Mouse (Mus musculus): ENCODE results near the gene Bmp8b. TPM values are rescaled to one million over a fixed set of nuclear protein-coding genes. Genes with fewer than 3 reads are reported as not detected.

Gene Bmp8b
- polyA plus RNA-seq, 1 experiment from 2014 or later: 0.25 TPM

DNA sequence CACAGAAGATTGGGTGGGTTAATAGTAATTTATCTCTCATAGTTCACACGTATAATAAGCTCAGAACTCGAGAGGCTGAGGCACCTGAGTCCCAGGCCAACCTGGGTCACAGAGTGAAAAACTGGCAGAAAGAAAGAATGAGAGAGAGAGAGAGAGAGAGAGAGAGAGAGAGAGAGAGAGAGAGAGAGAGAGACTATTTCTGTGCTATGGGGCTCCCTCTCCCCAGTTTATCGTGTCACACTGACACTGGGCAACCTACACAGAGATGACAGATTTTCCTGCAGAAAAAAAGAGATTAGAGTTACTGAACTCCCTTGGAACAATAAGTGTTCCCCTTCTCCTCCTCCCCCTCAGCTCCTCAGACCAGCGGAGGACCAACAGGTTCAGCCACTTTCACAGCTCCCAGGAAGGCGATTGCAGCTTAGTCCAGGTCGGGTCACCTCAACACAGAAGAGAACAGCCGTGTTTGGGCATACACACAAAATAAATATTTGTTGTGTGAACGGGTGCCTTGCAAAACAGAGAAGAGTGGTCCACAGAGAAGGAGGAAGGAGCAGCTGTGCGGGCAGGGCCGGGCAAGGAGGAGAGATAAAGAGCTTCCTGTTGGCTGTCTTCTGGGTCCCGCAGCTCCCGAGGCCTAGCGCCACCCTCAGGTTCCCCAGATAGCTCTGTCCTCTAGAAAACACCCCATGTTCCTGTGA lies 33.5 kb upstream of the Bmp8b start:
- Histone ChIP-seq H3K4me3 (ENCODE audit: low read depth, low read length) (no peak overlapping the region), H3K27ac (replicated peaks) (0 out of 2 replicates have a peak overlapping the region, but pooled peaks have one; percentile 13), H3K27me3 (ENCODE audit: control insufficient read depth, insufficient read depth, low read length) (no peaks in the 10 kb centered on the region), H3K4me2 (replicated peaks; ENCODE audit: low read depth) (peak overlapping the region; percentile 23; the same call in 1 of the 2 replicates), H3K36me3 (ENCODE audit: control insufficient read depth, insufficient read depth, low read length) (no peaks in the 10 kb centered on the region), H3K4me1 (replicated peaks; ENCODE audit: control insufficient read depth, insufficient read depth) (no peaks in the 10 kb centered on the region), H3K9me3 (ENCODE audit: control insufficient read depth, low read length) (no peaks in the 10 kb centered on the region), H3K9ac (ENCODE audit: low read length) (no peak overlapping the region)
- TF ChIP-seq CTCF (IDR thresholded peaks at IDR 0.05; ENCODE audit: low read depth): peak; percentile 69
- no peak for TF ChIP-seq EP300 (optimal IDR thresholded peaks at IDR 0.05)
- DNase-seq (ENCODE audit: low spot score): peak; percentile 82
- WGBS: 6% methylated on average over 13 of the region's 13 CpGs
- peak; percentile 89 for ATAC-seq (ENCODE audit: low FRiP score, low TSS enrichment)

GRCm38 (mm10) chr4:123076928-123077327 lies 28.0 kb upstream of the Bmp8b start:
- Histone ChIP-seq H3K9ac (ENCODE audit: low read length) (no peak overlapping the region), H3K27me3 (ENCODE audit: control insufficient read depth, insufficient read depth, low read length) (no peaks in the 10 kb centered on the region), H3K4me1 (replicated peaks; ENCODE audit: control insufficient read depth, insufficient read depth) (no peaks in the 10 kb centered on the region), H3K9me3 (ENCODE audit: control insufficient read depth, low read length) (no peaks in the 10 kb centered on the region), H3K4me2 (replicated peaks; ENCODE audit: low read depth) (no peak overlapping the region), H3K36me3 (ENCODE audit: control insufficient read depth, insufficient read depth, low read length) (no peaks in the 10 kb centered on the region), H3K4me3 (ENCODE audit: low read depth, low read length) (no peak overlapping the region), H3K27ac (replicated peaks) (no peak overlapping the region; the same call in 1 of the 2 replicates)
- ATAC-seq (ENCODE audit: low FRiP score, low TSS enrichment): no peak
- DNase-seq (ENCODE audit: low spot score): peak; percentile 31
- TF ChIP-seq EP300 (optimal IDR thresholded peaks at IDR 0.05) (no peak), CTCF (IDR thresholded peaks at IDR 0.05; ENCODE audit: low read depth) (no peak)
- 38% methylated on average over 8 of the region's 8 CpGs for WGBS

DNA sequence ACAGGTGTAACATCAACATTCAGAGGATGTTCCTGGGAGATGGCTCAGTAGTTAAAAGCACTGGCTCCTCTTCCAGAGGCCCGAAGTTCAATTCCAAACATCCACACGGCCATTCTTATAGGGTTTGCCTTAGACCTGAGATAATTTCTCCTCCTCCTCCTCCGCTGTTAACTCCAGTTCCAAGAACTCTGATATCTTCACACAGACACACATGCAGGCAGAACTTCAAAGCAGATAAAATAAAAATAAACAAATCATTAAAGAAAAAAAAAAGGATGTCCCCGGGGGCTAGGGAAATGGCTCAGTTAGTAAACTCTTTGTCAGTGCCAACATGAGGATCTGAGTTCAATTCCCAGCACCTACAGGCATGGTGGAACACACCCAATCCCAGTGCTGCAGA lies 26.7 kb upstream of the Bmp8b start:
- 63% methylated on average over 4 of the region's 4 CpGs for WGBS

GRCm38 (mm10) chr4:123080791-123081190 lies 24.2 kb upstream of the Bmp8b start:
- WGBS: 22% methylated on average over 13 of the region's 13 CpGs
- H3K27ac ChIP-seq (replicated peaks): peak overlapping the region; percentile 63; the same call in 1 of the 2 replicates
- H3K4me3 ChIP-seq (ENCODE audit: low read depth, low read length): no peak overlapping the region
- no peaks in the 10 kb centered on the region for H3K27me3 ChIP-seq (ENCODE audit: control insufficient read depth, insufficient read depth, low read length)
- H3K4me2 ChIP-seq (replicated peaks; ENCODE audit: low read depth): no peak overlapping the region
- H3K4me1 ChIP-seq (replicated peaks; ENCODE audit: control insufficient read depth, insufficient read depth): no peaks in the 10 kb centered on the region
- no peak overlapping the region for H3K9ac ChIP-seq (ENCODE audit: low read length)
- TF ChIP-seq CTCF (IDR thresholded peaks at IDR 0.05; ENCODE audit: low read depth) (no peak), EP300 (optimal IDR thresholded peaks at IDR 0.05) (no peak)
- peak; percentile 69 for ATAC-seq (ENCODE audit: low FRiP score, low TSS enrichment)
- peak; percentile 93 for DNase-seq (ENCODE audit: low spot score)
- no peaks in the 10 kb centered on the region for H3K9me3 ChIP-seq (ENCODE audit: control insufficient read depth, low read length)
- no peaks in the 10 kb centered on the region for H3K36me3 ChIP-seq (ENCODE audit: control insufficient read depth, insufficient read depth, low read length)

More for the DNA sequence above, 26.7 kb upstream of the Bmp8b start:
- Histone ChIP-seq H3K4me2 (replicated peaks; ENCODE audit: low read depth) (no peak overlapping the region), H3K9ac (ENCODE audit: low read length) (no peak overlapping the region), H3K27me3 (ENCODE audit: control insufficient read depth, insufficient read depth, low read length) (no peaks in the 10 kb centered on the region), H3K27ac (replicated peaks) (no peak overlapping the region), H3K4me3 (ENCODE audit: low read depth, low read length) (no peak overlapping the region), H3K4me1 (replicated peaks; ENCODE audit: control insufficient read depth, insufficient read depth) (no peaks in the 10 kb centered on the region), H3K9me3 (ENCODE audit: control insufficient read depth, low read length) (no peaks in the 10 kb centered on the region), H3K36me3 (ENCODE audit: control insufficient read depth, insufficient read depth, low read length) (no peaks in the 10 kb centered on the region)
- ATAC-seq (ENCODE audit: low FRiP score, low TSS enrichment) (no peak), DNase-seq (ENCODE audit: low spot score) (no peak)
- no peak for TF ChIP-seq EP300 (optimal IDR thresholded peaks at IDR 0.05)
- no peak for TF ChIP-seq CTCF (IDR thresholded peaks at IDR 0.05; ENCODE audit: low read depth)

DNA sequence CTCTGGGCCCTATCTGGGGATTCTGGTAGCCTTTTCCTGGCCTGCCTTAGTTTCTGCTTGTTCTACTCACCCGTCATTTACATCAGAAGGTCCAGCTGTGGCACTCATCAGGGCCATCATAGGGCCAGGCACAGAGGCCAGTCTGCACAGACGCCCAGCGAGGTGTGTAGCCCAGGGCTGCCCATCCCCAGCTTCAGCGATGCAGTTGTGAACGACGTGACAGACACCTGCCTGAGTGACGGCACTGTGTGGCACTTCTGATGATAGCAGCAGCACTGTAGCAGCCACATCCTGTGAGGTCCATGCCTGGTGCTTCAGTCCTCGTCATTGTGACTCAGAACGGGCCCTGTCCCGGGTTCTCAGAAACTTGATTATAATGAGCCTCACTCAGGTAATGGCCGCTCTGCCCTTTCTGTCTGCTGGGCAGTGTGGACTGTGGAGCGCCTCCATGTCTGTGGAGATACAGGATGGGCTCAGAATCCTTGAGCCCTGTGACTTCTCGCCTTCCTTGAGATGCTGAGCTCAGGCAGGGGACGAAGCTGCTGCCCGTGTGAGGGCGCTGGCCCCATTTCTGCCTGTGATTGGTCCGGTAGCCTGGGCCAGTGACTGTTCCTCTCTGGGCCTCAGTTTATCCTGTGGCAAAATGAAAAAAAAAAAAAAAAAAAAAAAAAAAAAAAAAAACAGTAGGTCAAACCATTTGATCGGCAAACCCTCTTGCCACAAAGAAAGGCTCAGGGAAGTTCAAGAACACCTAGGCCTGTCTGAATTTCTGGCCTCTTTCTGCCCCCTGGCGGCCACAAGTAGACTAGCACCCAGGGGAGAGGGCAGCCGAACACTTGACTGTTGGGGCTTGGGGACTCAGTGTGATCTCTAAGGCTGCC lies 22.4 kb upstream of the Bmp8b start:
- H3K4me3 ChIP-seq (ENCODE audit: low read depth, low read length): no peak overlapping the region
- H3K4me2 ChIP-seq (replicated peaks; ENCODE audit: low read depth): no peak overlapping the region
- no peak overlapping the region for H3K9ac ChIP-seq (ENCODE audit: low read length)
- H3K36me3 ChIP-seq (ENCODE audit: control insufficient read depth, insufficient read depth, low read length): no peaks in the 10 kb centered on the region
- WGBS: 73% methylated on average over 20 of the region's 20 CpGs
- DNase-seq (ENCODE audit: low spot score) (peak; percentile 73), ATAC-seq (ENCODE audit: low FRiP score, low TSS enrichment) (peak; percentile 63)
- no peaks in the 10 kb centered on the region for H3K27me3 ChIP-seq (ENCODE audit: control insufficient read depth, insufficient read depth, low read length)
- TF ChIP-seq CTCF (IDR thresholded peaks at IDR 0.05; ENCODE audit: low read depth): peak; percentile 86
- no peak for TF ChIP-seq EP300 (optimal IDR thresholded peaks at IDR 0.05)
- H3K27ac ChIP-seq (replicated peaks): no peak overlapping the region
- H3K4me1 ChIP-seq (replicated peaks; ENCODE audit: control insufficient read depth, insufficient read depth): no peaks in the 10 kb centered on the region
- no peaks in the 10 kb centered on the region for H3K9me3 ChIP-seq (ENCODE audit: control insufficient read depth, low read length)

Measured in stomach, postnatal 0 days (tissue).